Mouse (Mus musculus) embryo, embryonic 10.5 days (tissue): ENCODE measurements around the gene Prpf4b.
"Not testable (repeated sequence)": the region's sequence is repeated elsewhere in the genome, so short reads cannot be mapped to it uniquely, and the experiment has no call there.

Source experiments
- DNase-seq: peaks from one replicate; pipeline ENCODE4 v3.0.0-alpha.2; 2015; ENCODE audit warnings: low spot score

The Prpf4b gene

DNA sequence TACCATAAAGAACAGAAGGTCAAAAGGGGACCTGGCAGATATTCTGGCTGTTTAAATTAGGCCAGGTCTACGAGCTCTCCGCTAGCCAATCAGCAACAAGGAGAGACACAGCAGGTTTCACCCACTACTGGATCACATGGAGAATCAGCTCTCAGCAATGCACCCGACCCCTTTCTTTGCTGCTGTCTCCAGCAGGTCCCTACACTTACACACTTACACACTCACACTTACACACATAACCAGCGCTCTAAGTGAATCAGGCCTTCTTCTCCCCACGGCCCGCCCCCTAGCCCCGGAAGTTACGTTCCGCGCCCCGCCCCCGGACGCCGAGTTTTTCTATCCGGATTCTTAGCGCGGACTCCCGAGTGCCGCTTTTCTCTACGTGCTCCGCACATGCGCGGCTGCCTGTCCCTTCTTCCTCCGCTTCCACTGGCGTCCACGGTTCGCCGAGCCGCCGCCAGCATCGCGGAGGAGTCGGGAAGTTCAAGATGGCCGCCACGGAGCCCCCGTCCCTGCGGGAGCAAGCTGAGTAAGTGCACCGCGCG is at the start of gene Prpf4b:
TSS of gene Prpf4b (plus strand) at position 137 of the 545 bp plus-strand sequence.
- DNase-seq = peak; percentile 94

DNA sequence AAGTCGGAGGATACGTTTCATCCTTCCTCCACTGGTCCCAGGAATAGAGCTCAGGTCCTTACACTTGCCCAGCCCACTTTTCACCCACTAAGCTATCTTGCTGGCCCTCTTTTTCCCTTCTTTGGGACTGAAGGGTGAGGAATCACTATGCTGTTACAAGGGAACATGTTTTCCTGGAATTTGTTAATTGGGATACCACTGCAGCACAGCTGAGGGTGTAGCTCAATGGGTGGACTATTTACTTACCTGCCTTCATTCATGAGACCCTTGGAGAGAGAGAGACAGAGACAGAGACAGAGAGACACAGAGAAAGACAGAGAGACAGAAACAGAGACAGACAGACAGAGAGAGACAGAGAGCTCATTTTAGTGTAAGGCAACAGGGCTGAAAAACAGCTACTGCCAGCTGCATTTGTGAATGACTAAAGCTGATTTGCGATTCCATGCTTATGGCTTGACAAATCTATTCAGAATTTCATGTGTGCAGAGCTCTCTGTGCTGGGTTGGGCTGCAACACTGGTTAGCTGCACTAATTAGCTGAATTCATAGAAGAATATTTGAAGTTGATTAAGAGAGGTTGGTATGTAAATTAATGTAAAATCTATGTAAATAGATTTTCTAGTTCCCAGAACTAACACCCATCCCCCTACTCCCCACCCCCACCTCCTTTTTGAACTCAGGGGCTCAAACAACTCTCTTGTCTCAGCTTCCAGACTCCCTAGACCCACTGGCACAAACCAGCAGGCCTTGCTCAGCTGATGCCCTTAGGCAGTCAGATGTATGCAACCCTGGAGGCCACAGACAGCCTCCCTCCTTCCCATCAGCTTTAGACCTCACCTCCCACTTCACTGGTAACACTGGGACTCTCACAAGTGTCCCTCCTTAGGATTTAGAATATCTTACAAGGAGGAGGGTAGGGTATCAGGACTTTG is 48.1 kb upstream of the Prpf4b start:
- DNase-seq = no peak

DNA sequence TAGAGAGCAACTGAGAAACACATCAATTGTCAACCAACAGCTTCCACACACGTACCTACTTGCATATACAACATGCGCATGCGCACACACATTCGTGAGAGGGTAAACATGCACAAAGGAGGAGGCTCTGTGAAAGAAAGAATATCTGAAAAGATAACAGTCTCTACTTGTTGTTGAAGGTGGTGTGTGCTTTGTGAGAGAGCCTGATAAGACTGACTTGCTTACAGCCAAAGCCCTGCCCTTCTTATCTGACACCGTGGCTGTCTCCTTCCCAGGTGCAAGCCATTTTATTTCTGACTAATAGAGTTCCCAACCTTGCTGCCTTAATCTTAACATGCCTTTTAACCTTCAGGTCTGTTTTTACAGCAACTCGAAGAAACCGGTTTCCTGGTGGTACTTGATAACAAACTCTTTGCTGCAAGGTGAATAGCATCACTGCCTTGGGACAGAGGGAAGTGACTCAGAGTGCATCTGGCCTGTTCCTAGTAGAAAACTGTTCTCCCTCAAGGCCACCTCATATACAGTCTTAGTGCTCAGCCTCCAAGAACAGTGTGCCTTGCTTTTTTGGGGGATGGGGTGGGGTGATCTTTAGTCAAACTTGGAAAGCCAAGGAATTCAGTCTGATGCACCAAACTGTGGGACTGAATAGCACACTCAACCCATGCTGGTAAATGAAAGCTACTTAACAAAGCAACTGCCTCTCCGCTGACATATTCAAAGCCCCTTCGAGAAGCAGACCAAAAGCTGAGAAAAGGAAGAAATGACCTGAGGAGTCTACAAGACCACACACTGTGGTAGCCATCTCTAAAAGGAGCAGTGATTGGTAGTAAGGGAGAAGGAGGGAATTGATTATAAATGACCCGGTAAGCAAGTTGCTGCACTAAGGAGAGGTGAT is 46.9 kb upstream of the Prpf4b start:
- DNase-seq = no peak

DNA sequence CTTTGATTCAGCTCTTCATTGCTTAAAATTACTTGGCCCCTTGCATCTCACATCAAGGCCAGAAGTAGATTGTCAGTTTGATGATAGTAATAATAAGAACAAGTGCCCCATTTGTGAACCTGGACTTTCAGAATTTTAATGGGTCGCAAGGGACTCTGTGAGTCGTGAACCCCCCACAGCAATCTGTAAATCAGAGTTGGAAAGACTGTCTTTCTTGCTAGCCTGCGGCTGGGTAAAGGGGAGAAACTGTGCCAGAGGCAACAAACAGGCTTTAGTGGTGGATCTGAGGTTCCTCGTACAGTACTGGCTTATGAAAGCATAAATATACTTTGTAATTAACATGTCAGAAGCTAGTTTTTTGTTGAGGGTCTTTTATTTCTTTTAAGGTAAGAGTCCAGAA is 32.3 kb upstream of the Prpf4b start:
- DNase-seq = no peak

DNA sequence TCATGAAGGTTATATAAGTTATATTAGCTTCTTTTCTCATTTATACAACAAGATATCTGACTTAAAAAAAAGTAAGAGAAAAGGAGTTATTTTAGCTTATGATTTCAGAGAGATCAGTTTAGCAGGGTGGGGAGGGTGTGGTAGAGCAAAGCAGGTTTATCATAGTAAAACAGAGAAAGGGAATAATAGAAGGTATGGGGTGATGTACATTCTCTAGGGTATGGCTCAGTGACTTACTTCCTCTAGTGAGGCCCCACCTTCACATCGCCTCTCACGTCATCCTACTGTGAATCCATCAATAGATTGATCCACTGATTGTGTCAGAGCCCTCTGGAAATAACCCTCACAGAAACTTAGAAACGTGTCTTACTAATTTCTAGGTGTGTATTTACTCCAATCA is 24.3 kb upstream of the Prpf4b start:
- no peak for DNase-seq

DNA sequence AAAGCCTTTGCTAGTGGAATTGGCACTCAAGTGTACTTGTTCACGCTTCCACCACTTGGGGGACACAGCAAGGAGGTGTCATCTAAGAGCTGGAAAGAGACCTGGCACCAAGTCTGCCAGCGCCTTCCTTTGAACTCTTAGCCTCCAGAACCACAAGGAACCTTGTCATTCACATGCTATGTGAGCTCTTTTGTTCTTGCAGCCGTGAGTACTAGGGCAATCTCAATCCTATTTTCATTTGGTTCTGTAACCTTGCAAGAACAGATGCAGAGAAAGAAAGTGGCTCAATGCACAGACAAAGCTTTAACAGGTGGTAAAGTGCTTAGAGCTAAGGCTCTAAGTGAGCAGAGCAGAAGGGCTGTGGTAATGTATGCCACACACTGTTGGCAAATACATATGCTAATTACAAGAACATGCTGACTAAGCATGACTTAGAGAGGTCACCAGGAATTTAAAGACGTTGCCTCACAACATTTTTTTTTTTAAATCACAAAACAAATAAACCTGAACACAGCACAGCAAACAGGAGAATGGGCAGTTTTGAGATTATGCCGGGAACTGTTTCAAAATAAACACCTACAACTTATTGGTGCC is 23.8 kb upstream of the Prpf4b start:
- no peak for DNase-seq

DNA sequence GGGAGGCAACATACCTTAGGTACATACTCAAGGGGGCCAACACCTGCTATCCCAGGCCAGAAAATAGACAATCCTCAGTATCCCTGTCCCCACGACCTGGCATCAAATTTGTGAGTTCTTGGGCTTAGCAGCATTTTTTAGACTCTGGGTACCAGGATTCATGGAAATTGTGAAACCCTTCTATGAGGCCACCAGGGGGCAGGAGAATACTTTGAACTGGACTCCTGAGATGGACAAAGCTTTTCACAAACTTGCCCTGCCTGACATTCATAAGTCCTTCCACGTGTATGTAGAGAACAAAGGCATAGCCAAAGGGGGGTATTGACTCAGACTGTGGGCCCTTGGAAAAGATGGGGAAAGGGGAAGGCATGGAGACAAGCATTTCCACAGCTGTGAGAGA is 17.6 kb upstream of the Prpf4b start:
- DNase-seq = peak; percentile 71

DNA sequence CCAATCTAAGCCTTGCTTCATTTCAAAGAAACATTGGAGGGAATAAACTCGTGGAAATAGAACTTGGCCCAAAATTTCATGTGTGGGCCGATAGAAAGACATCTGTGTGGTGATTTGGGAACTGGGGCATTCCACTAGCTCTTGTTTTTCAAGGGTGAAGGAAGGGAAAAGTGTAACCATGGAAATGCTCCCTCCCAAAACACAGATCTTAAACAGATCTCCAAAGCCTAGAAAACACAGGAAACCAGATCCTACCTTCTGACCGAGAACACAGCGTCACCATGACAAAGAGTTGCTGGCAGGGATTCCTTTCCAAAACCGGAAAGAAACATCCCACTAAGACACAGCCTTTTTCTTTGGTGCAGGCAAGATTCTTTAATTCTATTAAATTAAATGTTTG is 15.7 kb upstream of the Prpf4b start:
- DNase-seq = no peak

DNA sequence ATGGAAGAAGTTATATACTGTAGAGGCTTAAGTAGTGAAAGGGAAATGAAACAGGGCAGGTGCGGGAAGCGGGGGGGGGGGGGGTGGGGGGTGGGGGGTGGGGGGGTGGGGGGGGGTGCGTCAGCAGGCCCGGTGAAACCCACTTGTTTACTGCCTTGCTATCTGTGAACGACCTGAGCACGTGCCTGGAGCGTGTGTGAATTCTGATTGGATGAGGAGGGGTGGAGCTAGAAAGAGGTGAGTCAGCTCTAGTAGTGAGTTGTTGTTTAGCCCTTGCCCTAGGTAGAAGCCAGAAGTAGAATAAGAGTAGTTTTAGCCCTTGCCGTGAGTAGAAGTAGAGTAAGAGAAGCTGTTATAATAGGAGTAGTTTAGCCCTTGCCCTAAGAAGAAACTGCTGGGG is 13.9 kb upstream of the Prpf4b start:
- not testable (repeated sequence) for DNase-seq

DNA sequence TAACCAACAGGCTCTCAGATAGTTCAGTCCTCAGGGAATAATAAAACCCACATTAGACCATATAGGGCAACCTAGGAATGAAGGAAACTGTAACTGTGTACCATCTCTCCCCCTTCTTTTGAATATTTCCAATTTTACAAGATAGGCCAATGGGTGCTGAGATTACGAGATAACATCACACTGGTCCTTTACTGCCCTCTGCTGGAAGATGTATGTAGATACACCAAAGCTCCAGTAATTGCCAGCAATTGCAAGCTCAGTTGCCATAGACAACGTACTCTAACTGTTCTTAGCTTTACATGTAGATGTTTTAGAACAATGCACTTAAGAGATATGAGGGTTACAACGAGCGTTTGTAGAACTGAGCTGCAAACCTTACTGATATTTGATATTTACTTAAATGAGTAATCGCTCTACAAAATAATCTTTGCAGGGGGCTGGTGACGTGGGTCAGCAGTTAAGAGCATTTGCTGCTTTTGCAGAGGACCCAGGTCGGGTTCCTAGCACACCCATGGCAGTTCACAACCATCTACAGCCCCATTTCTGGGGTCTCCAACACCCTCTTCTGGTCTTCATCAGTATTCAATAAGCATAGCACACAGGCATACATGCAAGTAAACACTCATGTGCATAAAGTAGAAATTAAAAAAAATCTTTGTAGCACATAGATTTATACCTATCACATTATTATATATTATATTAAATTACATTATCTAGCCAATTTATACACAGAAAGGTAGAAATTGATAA is 10.5 kb upstream of the Prpf4b start:
- DNase-seq = peak; percentile 92

DNA sequence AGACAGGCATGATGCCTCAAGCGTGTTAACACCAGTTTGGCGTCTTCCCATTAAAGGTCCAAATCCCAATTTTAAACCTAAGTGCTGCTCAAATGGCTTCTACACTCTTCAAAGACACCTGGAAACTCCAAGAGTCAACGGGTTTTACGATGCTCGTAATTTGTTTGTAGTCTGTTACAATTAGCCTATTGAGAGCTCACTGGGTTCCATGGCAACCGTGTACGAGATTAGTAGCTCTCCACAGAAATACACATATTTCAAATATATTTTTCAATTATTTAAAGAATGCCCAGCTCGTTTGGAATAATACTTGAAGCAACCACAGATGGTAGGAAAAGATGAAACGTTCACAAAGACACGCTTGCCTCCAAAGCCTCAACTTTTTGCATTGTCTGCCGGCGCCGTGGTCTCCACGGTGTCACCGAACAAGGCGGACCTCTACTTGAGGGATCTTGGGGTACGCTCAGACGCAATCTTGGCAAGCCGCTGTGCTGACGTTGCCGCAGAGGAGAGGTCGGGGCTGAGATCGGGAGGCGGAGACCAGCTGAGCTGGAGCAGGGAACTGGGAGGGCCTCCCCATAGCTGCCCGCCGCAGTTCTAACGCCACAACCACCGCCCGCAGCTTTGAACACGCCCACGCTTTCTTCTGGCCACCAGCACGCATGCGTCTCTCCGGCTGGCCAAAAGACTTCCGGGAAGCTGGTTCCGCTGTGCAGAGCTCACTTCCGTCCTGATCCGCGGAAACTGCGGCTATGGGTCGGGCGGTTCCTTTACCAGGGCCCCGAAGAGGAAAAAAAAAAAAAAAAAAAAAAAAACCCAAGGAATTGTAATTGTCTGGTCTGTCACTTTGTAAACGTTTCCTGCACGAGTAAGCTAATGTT is 1.1 kb upstream of the Prpf4b start:
- peak; percentile 97 for DNase-seq

DNA sequence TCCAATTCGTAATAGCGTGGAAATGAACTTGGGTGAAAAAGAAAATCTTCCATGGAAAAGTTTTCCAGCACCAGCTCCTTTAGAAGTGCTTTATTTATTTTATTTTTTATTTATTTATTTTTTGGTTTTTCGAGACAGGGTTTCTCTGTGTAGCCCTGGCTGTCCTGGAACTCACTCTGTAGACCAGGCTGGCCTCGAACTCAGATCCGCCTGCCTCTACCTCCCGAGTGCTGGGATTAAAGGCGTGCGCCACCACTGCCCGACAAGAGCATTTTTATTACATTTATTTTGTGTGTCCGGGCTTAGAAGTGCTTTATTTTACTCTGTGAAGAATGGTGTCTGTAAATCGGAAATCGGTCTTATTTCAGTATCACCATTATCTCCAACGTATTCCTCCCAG is 366 bp upstream of the Prpf4b start:
- not testable (repeated sequence) for DNase-seq

DNA sequence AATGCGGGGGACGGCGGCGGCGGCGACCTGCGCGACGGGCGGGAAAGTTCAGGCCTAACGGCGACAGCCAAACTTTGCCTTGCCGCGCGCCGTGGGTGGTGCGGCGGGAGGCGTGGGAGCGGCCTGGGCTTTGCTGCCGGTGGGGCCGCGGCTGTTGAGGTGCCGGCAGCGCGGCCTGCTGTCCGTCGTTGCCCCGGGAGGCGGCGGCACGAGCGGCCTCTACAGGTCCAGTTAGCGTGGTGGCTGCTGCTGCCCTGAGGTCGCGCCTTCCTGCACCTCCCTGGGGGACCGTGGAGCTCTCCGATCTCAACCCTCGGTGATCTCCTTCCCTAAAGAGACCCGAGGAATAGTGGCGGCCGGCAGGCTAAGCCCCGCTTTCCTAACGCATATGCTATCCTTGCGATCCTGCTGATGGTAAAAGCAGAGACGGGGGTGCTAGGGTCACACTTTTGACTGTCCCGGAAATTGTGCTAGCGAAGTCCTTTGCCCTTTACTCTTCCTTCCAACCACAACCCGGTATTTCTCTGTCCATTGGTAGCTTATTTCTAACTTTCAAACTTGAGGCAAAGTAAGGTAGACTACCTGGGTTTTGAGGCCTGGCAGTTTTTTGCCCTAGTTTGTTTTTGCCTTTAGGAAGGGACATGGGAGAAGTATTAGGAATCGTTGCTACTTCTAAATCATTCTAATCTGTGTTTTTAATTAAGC is 791 bp downstream of the Prpf4b start:
- DNase-seq = peak; percentile 76

DNA sequence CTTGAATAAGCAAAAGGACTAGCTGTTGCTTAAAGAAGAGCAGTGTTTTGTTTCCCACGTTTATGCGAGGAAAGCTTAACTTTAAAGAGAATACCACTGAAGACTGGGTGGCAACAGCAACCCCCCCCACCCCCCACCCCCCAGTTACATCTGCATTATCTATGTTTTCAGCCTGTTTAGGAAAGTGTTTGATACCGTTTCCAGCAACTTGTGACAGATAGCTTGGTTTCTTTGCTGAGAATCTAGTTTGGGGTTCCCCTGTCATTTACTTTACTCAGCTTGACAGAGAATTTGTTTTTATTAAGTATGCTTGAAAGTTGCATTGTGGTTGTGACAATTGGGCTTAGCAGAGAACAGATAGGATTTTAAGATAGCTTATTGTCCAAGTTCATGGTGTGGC is 1.4 kb downstream of the Prpf4b start:
- DNase-seq = no peak

DNA sequence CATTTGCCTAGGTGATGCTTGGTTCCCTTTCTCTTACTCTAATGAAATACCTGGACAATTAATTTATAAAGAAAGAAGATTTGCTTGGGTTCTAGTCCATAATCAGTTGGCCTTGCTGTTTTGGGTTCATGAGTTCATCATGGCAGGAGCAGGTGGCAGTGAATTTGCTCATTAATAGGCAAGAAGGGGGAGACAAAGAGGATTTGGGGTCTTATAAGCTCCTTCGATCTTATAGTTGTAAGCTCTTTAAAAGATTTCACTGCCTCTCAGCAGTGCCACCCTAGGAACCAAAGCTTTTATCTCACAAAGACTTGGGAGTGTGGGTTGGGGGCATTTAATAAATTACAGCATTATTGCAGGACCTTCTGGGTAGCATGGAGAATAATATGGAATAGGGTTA is 17.8 kb downstream of the Prpf4b start:
- DNase-seq = no peak

DNA sequence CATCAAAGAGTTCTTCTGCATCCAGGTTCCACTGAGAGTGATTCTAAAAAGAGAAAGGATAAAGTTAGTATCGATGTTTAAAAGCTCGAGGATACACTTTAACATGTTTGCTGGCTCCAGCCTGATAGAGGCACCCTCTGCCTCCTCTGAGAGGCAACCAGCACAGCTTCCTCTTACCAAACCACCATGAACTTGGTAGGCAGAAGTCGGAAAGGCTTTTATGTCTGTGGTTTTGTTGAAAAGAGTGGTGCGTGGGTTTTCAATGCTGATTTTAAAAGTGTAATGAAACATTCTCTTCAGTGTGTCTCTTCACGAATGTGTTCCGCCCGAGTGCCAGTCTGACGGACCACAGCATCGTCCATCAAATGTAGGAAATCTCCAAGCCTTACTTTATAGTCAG is 39.5 kb downstream of the Prpf4b start:
- no peak for DNase-seq

DNA sequence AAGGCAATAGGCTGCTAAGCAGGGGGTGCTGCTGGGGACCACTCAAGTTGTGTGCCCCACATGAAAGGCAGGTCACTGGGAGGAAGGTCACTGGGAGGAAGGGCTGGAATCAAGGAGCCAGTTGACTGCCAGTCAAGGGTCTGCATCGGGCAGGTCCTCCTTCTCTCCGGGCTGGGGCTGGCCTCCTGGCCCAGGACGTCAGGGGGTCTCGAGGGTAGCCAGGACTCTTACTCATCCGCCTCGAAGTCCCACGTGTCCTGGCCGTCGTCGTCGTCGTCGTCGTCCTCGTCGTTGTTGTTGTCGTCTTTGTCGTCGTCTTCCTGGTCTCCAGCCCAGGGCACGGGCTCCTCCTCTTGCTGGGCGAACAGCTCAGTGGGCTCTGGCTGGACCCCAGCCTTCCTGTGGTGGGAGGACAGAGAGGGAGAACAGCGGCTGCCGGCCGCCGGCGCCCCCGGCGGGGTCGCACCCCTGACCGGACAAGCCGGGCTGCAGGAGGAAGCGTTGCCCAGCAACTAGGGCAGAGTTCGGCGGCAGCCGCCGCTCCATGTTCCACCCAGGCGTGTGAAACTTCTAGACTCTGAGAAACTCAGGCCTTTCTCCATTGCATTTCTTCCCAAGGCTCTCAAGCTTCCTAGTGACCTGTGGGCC is 41.5 kb downstream of the Prpf4b start:
- peak; percentile 58 for DNase-seq

DNA sequence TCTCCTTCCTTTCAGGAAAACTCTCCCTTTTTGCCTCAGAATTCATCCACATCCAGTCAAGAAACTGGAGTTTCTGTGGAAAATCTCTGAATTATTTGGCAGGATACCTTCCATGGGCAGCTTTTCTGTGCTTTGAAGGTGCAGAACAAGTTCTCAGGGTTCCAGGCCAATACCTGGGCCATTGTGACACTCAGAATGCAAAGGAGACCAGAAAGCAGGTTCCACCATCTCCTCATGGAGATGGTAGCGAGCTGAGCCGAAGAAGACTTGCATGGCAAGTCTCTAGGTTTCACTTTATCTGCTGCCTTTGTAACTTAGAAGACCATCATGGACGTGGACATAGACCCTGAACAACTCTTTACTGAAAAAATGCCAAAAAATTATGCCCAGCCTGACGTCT is 49.1 kb downstream of the Prpf4b start, which contains the start of the genes Fam217a and 4933417A18Rik:
TSS of gene Fam217a (minus strand) at position 101 of the 400 bp plus-strand sequence.
TSS of gene 4933417A18Rik (plus strand) at position 200 of the 400 bp plus-strand sequence.
- DNase-seq = no peak
